Mouse (Mus musculus) lung, embryonic 16.5 days (tissue): ENCODE data around the gene Aldh1l1. TPM values are rescaled to one million over a fixed set of nuclear protein-coding genes. Genes with fewer than 3 reads are reported as not detected.
"Not testable (repeated sequence)": the region's sequence is repeated elsewhere in the genome, so short reads cannot be mapped to it uniquely, and the experiment has no call there.

Source experiments
- ATAC-seq: fragments of 200-750 bp; cut with Nextera tagmentation; 2 replicates; pipeline ENCODE4 v1.8.0; 2017; ENCODE audit warnings: low read depth, mild to moderate bottlenecking, moderate library complexity
- H3K27ac ChIP-seq: fragments of 300-500 bp; sonication (generic); 2 replicates; pipeline ENCODE4 v1.5.1; 2014; ENCODE audit warnings: mild to moderate bottlenecking, control low read depth, low read length
- H3K27me3 ChIP-seq: fragments of 300-500 bp; sonication (generic); 2 replicates; pipeline ENCODE4 v1.6.1; 2014; ENCODE audit warnings: low read depth, low read length, mixed read lengths; ENCODE audit not compliant: control insufficient read depth, insufficient read depth
- H3K36me3 ChIP-seq: fragments of 300-500 bp; sonication (generic); 2 replicates; pipeline ENCODE4 v1.6.1; 2014; ENCODE audit warnings: low read length; ENCODE audit not compliant: control insufficient read depth, insufficient read depth
- H3K4me1 ChIP-seq: fragments of 300-500 bp; sonication (generic); replicated peaks from 2 replicates; pipeline ENCODE4 v1.6.1; 2014; ENCODE audit warnings: low read length, mixed read lengths; ENCODE audit not compliant: control insufficient read depth, insufficient read depth
- H3K4me2 ChIP-seq: fragments of 300-500 bp; sonication (generic); 2 replicates; pipeline ENCODE4 v1.6.1; 2014; ENCODE audit warnings: low read depth, low read length, control low read depth
- H3K4me3 ChIP-seq: fragments of 300-500 bp; sonication (generic); 2 replicates; pipeline ENCODE4 v1.5.1; 2014; ENCODE audit warnings: mild to moderate bottlenecking, low read length, control low read depth
- H3K9ac ChIP-seq: fragments of 300-500 bp; sonication (generic); 2 replicates; pipeline ENCODE4 v1.6.1; 2014; ENCODE audit warnings: low read length, control low read depth
- H3K9me3 ChIP-seq: fragments of 300-500 bp; sonication (generic); 2 replicates; pipeline ENCODE4 v1.6.1; 2016; ENCODE audit warnings: low read length; ENCODE audit not compliant: control insufficient read depth
- WGBS: fragments of 180-500 bp; shearing (Covaris S2); extraction: QIAGEN DNeasy Blood & Tissue Kit; methylation state at CpG from one replicate; pipeline ENCODE4 v1.1.7; 2014; 5-methylcytosine and 5-hydroxymethylcytosine counted together
- polyA plus RNA-seq: library from polyadenylated mRNA; unstranded; fragments of >200 nt; fragmentation: Nextera tagmentation; extraction: Ambion mirVana; gene quantifications from 2 replicates; pipeline ENCODE4 v1.2.1, GENCODE M21; 2015

The Aldh1l1 gene
- polyA plus RNA-seq, 1 experiment from 2014 or later = 2.4 TPM

DNA sequence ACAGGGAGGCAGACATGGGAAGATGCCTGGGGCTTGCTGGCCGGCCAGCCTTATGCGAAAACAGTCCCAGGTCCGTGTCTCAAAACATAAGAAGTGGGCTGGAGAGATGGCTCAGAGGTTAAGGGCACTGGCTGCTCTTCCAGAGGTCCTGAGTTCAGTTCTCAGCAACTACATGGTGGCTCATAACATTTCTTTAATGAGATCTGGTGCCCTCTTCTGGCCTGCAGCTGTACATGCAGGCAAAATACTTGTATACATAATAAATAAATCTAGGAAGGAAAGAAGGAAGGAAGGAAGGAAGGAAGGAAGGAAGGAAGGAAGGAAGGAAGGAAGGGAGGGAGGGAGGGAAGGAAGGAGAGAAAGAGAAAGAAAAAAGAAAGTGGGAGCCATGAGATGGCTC, 146.3 kb downstream of the Aldh1l1 start:
- 68% methylated on average over 3 of the region's 3 CpGs for WGBS
- H3K9ac ChIP-seq, H3K4me2 ChIP-seq, H3K36me3 ChIP-seq, H3K27ac ChIP-seq, H3K4me1 ChIP-seq, H3K27me3 ChIP-seq, H3K9me3 ChIP-seq, H3K4me3 ChIP-seq, ATAC-seq: not testable (repeated sequence)

DNA sequence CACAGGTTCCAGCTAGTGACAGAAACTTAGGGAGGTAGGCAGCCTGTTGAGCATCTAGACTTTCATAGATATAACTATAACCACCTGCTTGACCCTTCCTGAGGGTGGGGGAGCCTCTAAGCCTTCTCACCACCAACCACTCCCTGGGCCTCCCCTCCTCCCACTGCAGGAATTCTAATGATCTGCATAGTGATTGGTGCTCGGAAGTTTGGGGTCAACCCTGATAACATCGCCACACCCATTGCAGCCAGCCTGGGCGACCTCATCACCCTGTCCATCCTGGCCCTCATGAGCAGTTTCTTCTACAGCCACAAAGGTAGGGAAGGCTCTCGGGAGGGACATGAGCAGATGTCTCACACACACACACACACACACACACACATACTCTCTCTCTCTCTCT, 148.9 kb downstream of the Aldh1l1 start:
- Histone ChIP-seq H3K27me3 (no peaks in the 10 kb centered on the region), H3K36me3 (no peaks in the 10 kb centered on the region), H3K4me2 (no peak overlapping the region), H3K9ac (no peak overlapping the region), H3K27ac (no peak overlapping the region), H3K4me1 (no peaks in the 10 kb centered on the region), H3K4me3 (no peak overlapping the region), H3K9me3 (no peaks in the 10 kb centered on the region)
- ATAC-seq = no peak
- 30% methylated on average over 4 of the region's 4 CpGs for WGBS

DNA sequence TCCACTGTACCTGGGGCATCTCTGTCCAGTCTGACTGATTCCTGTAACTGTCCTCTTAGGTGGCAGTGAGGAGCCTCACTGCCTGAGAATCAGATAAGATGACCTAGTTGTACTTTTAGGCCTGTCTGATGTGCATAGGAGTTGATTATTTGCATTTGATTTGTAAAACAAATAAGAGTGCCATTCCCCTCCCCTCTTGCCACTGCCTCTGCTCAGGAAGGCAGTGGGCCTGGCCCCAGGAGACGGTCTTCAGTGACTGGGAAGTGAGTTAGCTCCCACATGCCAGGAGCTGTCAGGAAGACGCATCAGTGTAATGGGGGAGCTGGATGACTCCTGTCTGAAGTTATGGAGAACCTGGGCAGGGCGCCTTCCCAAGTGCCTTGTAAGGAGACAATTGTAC, 149.4 kb downstream of the Aldh1l1 start:
- Histone ChIP-seq H3K36me3 (no peaks in the 10 kb centered on the region), H3K4me3 (no peak overlapping the region), H3K4me2 (no peak overlapping the region), H3K27ac (no peak overlapping the region), H3K27me3 (no peaks in the 10 kb centered on the region), H3K9me3 (no peaks in the 10 kb centered on the region), H3K4me1 (no peaks in the 10 kb centered on the region), H3K9ac (no peak overlapping the region)
- ATAC-seq = no peak
- WGBS = 51% methylated on average over 3 of the region's 3 CpGs

DNA sequence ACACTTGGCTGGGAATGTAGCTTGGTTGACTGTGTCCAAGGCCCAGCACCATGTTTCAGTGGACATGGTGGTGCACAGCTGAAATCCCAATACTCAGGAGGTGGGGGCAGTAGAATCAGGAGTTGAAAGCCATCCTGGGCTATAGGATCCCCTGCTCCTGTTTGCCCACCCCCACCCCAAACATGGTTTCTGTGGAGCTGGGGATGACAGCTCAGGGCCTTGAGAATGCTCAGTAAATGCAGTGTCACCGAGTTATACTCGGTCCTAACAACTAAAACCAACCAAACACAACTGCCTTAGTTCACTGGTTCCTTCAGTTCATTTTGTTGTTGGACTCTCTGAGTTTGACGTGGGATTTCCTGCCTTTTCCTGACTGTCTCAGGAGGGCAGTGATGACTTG, 156.8 kb downstream of the Aldh1l1 start:
- no peaks in the 10 kb centered on the region for H3K27me3 ChIP-seq
- ATAC-seq = no peak
- H3K9me3 ChIP-seq = no peaks in the 10 kb centered on the region
- no peaks in the 10 kb centered on the region for H3K4me1 ChIP-seq
- H3K27ac ChIP-seq = no peak overlapping the region
- WGBS = 74% methylated on average over 3 of the region's 3 CpGs
- no peak overlapping the region for H3K9ac ChIP-seq
- H3K4me2 ChIP-seq = no peak overlapping the region
- no peak overlapping the region for H3K4me3 ChIP-seq
- H3K36me3 ChIP-seq = no peaks in the 10 kb centered on the region

DNA sequence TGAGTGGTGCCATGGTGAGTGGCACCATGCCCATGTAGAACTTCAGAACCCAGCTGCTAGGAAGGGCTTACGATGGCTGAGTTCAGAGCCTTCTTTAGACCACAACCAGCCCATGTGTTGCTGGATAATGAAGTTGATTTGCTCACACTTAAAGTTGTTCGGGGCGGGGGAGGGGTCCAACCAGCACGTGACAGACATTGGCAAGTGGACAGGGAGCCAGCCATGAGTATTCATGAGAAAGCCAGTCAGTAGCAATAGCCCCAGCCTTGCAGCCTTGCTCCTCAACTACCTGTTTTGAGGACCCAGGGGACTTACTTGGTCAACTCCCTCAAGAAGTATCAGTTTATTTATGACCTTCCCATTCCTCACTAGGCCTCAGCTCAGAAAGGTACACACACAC, 158.7 kb downstream of the Aldh1l1 start:
- Histone ChIP-seq H3K4me1 (no peaks in the 10 kb centered on the region), H3K27ac (no peak overlapping the region), H3K9me3 (no peaks in the 10 kb centered on the region), H3K9ac (no peak overlapping the region), H3K36me3 (no peaks in the 10 kb centered on the region), H3K4me3 (no peak overlapping the region), H3K27me3 (no peaks in the 10 kb centered on the region), H3K4me2 (no peak overlapping the region)
- 58% methylated on average over 4 of the region's 4 CpGs for WGBS
- no peak for ATAC-seq

DNA sequence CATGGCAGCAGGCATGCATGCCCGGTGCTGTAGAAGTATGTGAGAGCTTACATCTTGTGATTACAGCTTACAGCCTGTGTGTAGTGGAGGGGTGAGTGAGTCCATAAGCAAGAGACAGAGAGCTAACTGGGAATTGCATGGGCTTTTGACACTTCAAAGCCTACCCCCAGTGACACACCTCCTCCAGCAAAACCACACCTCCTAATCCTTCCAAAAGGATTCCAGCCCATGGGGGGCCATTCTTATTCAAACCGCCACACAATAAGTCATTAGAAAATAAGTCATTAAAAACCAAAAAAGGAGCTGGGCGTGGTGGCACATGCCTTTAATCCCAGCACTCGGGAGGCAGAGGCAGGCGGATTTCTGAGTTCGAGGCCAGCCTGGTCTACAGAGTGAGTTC, 162.2 kb downstream of the Aldh1l1 start:
- WGBS = 95% methylated on average over 6 of the region's 6 CpGs
- no peak for ATAC-seq
- Histone ChIP-seq H3K27ac (no peak overlapping the region), H3K27me3 (no peaks in the 10 kb centered on the region), H3K36me3 (no peaks in the 10 kb centered on the region), H3K9me3 (peaks cover 4% of the 10 kb centered on the region), H3K9ac (no peak overlapping the region), H3K4me1 (no peaks in the 10 kb centered on the region), H3K4me3 (no peak overlapping the region), H3K4me2 (no peak overlapping the region)

DNA sequence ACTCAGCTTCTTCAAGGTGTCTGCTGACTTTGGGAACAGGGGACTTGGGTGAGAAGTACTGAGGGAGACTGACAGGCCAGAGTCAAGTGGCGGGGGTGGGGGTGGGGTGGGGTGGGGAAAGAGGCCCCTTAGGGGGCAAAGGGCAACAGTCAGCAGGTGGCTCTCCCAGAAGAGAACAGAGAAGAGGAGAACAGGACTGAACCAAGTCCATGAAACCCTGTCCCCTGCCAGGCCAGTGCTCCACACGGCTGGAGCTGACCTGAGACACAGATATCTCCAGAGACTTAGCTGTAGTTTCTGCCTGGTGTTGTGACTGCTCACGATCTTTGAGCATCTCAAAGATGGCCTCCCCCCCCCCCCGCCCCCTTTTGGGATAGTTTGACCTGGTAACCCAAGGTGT, 163.1 kb downstream of the Aldh1l1 start:
- Histone ChIP-seq H3K9ac (no peak overlapping the region), H3K36me3 (no peaks in the 10 kb centered on the region), H3K27ac (no peak overlapping the region), H3K9me3 (peaks cover 4% of the 10 kb centered on the region), H3K4me1 (no peaks in the 10 kb centered on the region), H3K27me3 (no peaks in the 10 kb centered on the region), H3K4me2 (no peak overlapping the region), H3K4me3 (no peak overlapping the region)
- WGBS = 59% methylated on average over 4 of the region's 4 CpGs
- ATAC-seq = no peak

Other genes starting within 250 kb of the Aldh1l1 start
- not detected in 2 replicates for gene Vmn1r54, start 240.1 kb upstream of the Aldh1l1 start, polyA plus RNA-seq
- not detected in 2 replicates for gene BC048671, start 185.2 kb upstream of the Aldh1l1 start, polyA plus RNA-seq
- 0.20 and 0.54 TPM in 2 replicates for gene Chst13, start 161.2 kb upstream of the Aldh1l1 start, polyA plus RNA-seq
- gene Uroc1, start 153.1 kb upstream of the Aldh1l1 start, polyA plus RNA-seq = 0.05 and 0.48 TPM in 2 replicates
- gene Zxdc, start 116.9 kb upstream of the Aldh1l1 start, polyA plus RNA-seq = 5.4 and 6.3 TPM in 2 replicates
- 0.60 and 0.82 TPM in 2 replicates for gene Cfap100, start 57.6 kb upstream of the Aldh1l1 start, polyA plus RNA-seq
- 17.4 and 21.3 TPM in 2 replicates for gene Klf15, start 23.9 kb upstream of the Aldh1l1 start, polyA plus RNA-seq
- 7.7 and 9.4 TPM in 2 replicates for gene Slc41a3, start 118.3 kb downstream of the Aldh1l1 start, polyA plus RNA-seq